Mouse (Mus musculus): Measurements from ENCODE around the gene Ifitm5. TPM values are rescaled to one million over a fixed set of nuclear protein-coding genes. Genes with fewer than 3 reads are reported as not detected.
A peak's percentile ranks its signal among the peaks of the same experiment; 100 is the strongest.

Gene Ifitm5
- polyA plus RNA-seq, 1 experiment from 2014 or later, result 0.48 TPM

DNA sequence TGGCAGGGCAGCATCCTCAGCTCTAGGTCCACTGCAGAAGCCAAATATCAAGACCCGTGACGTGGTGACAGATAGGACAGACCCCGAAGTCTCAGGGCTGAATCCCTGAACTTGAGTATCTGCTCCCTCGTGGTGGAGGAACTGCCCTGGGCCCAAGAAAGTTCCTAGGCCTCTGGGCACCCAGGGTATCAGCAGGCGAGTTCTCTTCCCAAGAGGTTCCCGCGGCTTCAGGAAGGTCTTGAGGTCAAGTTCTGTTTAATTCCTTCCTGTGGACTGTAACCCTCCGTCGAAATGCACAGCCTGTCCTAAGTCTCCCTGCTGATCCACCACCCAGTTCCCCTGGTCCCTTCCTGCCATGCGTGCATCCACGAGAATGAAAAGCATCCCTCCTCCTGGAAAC lies 3.0 kb upstream of the Ifitm5 start:
- Histone ChIP-seq H3K4me2 (ENCODE audit: low read depth, low read length) (peak overlapping the region; percentile 80), H3K27ac (ENCODE audit: low read depth) (peak overlapping the region; percentile 86), H3K4me1 (ENCODE audit: insufficient read depth) (peaks cover 34% of the 10 kb centered on the region), H3K4me3 (ENCODE audit: low read depth, low read length) (peak overlapping the region; percentile 66; the same call in 1 of the 2 replicates), H3K27me3 (ENCODE audit: insufficient read depth, low read length) (no peaks in the 10 kb centered on the region), H3K9ac (replicated peaks) (no peak overlapping the region; the same call in 1 of the 2 replicates), H3K9me3 (ENCODE audit: low read length) (no peaks in the 10 kb centered on the region), H3K36me3 (replicated peaks; ENCODE audit: insufficient read depth, low read length) (peaks cover 22% of the 10 kb centered on the region)
- ATAC-seq (no peak), DNase-seq (no peak)
- no peak for TF ChIP-seq EP300 (IDR thresholded peaks at IDR 0.05; ENCODE audit: low read depth)
- no peak for TF ChIP-seq CTCF (IDR thresholded peaks at IDR 0.05; ENCODE audit: low read depth)
- WGBS (ENCODE audit: insufficient replicate concordance), result 55% methylated on average over 11 of the region's 11 CpGs

DNA sequence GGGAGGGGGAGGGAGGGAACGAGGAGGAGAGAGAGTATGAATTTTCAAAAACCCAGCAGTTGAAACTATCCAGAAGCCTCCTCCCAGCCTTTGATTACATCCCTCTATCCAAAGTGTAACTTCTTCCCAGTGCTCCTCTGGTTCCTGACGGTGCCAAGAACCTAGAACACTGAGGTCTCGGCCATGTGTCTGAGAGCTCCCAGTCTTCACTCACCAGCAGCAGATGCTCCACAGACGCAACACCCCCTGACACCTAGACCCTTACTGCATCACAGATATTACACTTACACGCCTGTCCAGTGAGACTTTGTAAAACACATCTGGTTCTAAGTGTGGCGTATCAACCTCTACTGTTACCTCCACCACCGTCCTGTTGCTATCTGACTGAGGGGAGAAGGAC lies 2.4 kb upstream of the Ifitm5 start:
- H3K4me3 ChIP-seq (ENCODE audit: low read depth, low read length), result no peak overlapping the region
- peaks cover 34% of the 10 kb centered on the region for H3K4me1 ChIP-seq (ENCODE audit: insufficient read depth)
- DNase-seq (no peak), ATAC-seq (no peak)
- peak overlapping the region; percentile 80; the same call in 1 of the 2 replicates for H3K4me2 ChIP-seq (ENCODE audit: low read depth, low read length)
- H3K27me3 ChIP-seq (ENCODE audit: insufficient read depth, low read length), result no peaks in the 10 kb centered on the region
- no peak overlapping the region for H3K9ac ChIP-seq (replicated peaks)
- TF ChIP-seq CTCF (IDR thresholded peaks at IDR 0.05; ENCODE audit: low read depth) (no peak), EP300 (IDR thresholded peaks at IDR 0.05; ENCODE audit: low read depth) (no peak)
- no peaks in the 10 kb centered on the region for H3K9me3 ChIP-seq (ENCODE audit: low read length)
- H3K36me3 ChIP-seq (replicated peaks; ENCODE audit: insufficient read depth, low read length), result peaks cover 27% of the 10 kb centered on the region
- WGBS (ENCODE audit: insufficient replicate concordance), result 65% methylated on average over 7 of the region's 7 CpGs
- peak overlapping the region; percentile 22; the same call in 1 of the 2 replicates for H3K27ac ChIP-seq (ENCODE audit: low read depth)

DNA sequence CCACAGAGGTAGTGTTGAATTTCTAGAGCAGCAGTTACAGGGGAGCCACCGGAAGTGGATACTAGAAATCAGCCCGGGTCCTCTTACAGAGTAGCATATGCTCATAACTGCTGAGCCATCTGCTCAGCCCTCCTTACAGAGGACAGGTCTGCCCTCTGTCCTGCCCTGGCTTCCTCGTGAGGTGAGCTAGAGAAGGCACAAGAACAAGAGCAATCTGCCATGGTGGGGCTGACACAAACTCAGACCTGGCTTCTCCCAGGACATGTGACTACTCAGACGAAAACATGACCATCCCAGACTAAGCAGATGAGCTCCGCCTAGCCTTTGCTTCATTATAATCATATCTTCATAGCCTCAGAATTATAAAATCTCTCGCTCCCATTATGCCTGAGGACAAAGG lies 1.7 kb upstream of the Ifitm5 start:
- no peak overlapping the region for H3K9ac ChIP-seq (replicated peaks)

DNA sequence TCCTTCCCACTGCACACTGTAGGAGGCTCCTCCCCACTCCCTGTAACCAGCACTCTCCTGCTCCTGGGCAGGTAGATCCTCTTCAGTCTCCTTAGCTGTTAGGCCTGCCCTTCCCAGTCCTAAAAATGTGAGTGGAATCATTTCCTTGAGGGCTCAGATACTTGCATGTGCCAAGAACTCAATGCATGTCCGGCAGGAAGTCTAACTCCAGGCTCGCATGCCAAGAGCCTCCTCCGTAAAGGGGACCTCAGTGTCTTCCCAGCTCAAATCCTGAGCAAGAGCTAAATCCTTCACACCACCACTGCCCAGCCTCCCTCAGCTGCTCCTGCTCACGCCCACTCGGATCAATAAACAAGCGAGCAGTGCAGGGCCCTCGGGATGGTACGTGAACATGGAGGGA lies 960 bp upstream of the Ifitm5 start:
- TF ChIP-seq EP300 (IDR thresholded peaks at IDR 0.05; ENCODE audit: low read depth), result no peak
- TF ChIP-seq CTCF (IDR thresholded peaks at IDR 0.05; ENCODE audit: low read depth), result no peak
- Histone ChIP-seq H3K27ac (ENCODE audit: low read depth) (peak overlapping the region; percentile 67), H3K4me1 (ENCODE audit: insufficient read depth) (peaks cover 31% of the 10 kb centered on the region), H3K27me3 (ENCODE audit: insufficient read depth, low read length) (no peaks in the 10 kb centered on the region), H3K4me2 (ENCODE audit: low read depth, low read length) (no peak overlapping the region), H3K4me3 (ENCODE audit: low read depth, low read length) (no peak overlapping the region), H3K9me3 (ENCODE audit: low read length) (no peaks in the 10 kb centered on the region), H3K9ac (replicated peaks) (0 out of 2 replicates have a peak overlapping the region, but pooled peaks have one; percentile 7), H3K36me3 (replicated peaks; ENCODE audit: insufficient read depth, low read length) (peaks cover 30% of the 10 kb centered on the region)
- 63% methylated on average over 8 of the region's 8 CpGs for WGBS (ENCODE audit: insufficient replicate concordance)
- ATAC-seq (no peak), DNase-seq (no peak)

More for the DNA sequence above, 1.7 kb upstream of the Ifitm5 start:
- H3K27ac ChIP-seq (ENCODE audit: low read depth), result no peak overlapping the region
- H3K9me3 ChIP-seq (ENCODE audit: low read length), result no peaks in the 10 kb centered on the region
- TF ChIP-seq EP300 (IDR thresholded peaks at IDR 0.05; ENCODE audit: low read depth) (no peak), CTCF (IDR thresholded peaks at IDR 0.05; ENCODE audit: low read depth) (no peak)
- H3K4me2 ChIP-seq (ENCODE audit: low read depth, low read length), result no peak overlapping the region
- DNase-seq (no peak), ATAC-seq (no peak)
- H3K36me3 ChIP-seq (replicated peaks; ENCODE audit: insufficient read depth, low read length), result peaks cover 27% of the 10 kb centered on the region
- no peaks in the 10 kb centered on the region for H3K27me3 ChIP-seq (ENCODE audit: insufficient read depth, low read length)
- no peak overlapping the region for H3K4me3 ChIP-seq (ENCODE audit: low read depth, low read length)
- peaks cover 34% of the 10 kb centered on the region for H3K4me1 ChIP-seq (ENCODE audit: insufficient read depth)
- 63% methylated on average over 6 of the region's 6 CpGs for WGBS (ENCODE audit: insufficient replicate concordance)

DNA sequence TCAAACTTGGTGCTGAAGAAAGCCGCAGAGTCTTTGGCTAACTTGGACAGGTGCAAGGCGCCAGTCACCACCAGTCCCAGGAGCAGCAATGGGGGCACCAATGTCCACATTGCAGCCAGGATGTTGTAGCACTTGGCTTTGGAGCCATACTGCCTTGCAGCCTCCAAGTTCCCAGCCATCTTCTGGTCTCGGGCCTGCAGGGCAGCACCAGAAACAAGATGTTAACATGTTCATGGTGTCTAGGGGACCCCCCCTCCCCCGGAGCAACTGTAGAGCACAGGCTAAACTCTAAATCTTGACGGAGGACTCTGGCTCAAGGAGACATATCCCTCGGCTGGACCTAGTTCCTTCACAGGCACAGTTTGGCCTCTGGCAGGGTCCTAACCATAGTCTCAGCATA lies 836 bp downstream of the Ifitm5 start:
- TF ChIP-seq CTCF (IDR thresholded peaks at IDR 0.05; ENCODE audit: low read depth) (no peak), EP300 (IDR thresholded peaks at IDR 0.05; ENCODE audit: low read depth) (no peak)
- DNase-seq, result no peak
- peaks cover 26% of the 10 kb centered on the region for H3K4me1 ChIP-seq (ENCODE audit: insufficient read depth)
- H3K27ac ChIP-seq (ENCODE audit: low read depth), result peak overlapping the region; percentile 62
- peaks cover 42% of the 10 kb centered on the region for H3K36me3 ChIP-seq (replicated peaks; ENCODE audit: insufficient read depth, low read length)
- no peak overlapping the region for H3K4me3 ChIP-seq (ENCODE audit: low read depth, low read length)
- H3K9ac ChIP-seq (replicated peaks), result no peak overlapping the region
- no peaks in the 10 kb centered on the region for H3K9me3 ChIP-seq (ENCODE audit: low read length)
- H3K4me2 ChIP-seq (ENCODE audit: low read depth, low read length), result no peak overlapping the region
- 79% methylated on average over 6 of the region's 6 CpGs for WGBS (ENCODE audit: insufficient replicate concordance)
- no peaks in the 10 kb centered on the region for H3K27me3 ChIP-seq (ENCODE audit: insufficient read depth, low read length)
- no peak for ATAC-seq

DNA sequence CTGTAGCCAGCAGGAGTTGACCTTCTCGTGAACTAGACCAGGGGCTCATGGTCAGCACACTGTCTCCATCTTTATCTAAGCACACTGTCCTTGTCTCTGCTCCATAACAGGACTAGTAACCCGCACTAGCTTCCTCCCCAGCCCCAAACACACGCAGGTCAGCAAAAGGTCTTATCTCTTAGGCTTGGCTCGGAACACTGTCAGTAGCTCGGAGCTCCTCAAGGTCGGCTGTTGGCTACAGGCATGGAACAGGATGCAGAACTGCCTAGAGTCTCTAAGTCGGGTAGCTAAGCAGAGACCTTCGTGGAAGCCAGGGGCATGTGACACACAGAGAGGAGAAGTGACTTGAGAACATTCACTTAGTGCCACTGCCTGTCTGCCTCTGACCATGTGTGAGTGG lies 1.9 kb downstream of the Ifitm5 start:
- H3K27ac ChIP-seq (ENCODE audit: low read depth), result peak overlapping the region; percentile 75; the same call in 1 of the 2 replicates

More for the DNA sequence above, 1.9 kb downstream of the Ifitm5 start:
- H3K4me2 ChIP-seq (ENCODE audit: low read depth, low read length), result no peak overlapping the region
- H3K4me3 ChIP-seq (ENCODE audit: low read depth, low read length), result no peak overlapping the region
- DNase-seq (no peak), ATAC-seq (peak; percentile 41)
- TF ChIP-seq CTCF (IDR thresholded peaks at IDR 0.05; ENCODE audit: low read depth), result no peak
- peak; percentile 42; the same call in 1 of the 2 replicates for TF ChIP-seq EP300 (IDR thresholded peaks at IDR 0.05; ENCODE audit: low read depth)
- H3K36me3 ChIP-seq (replicated peaks; ENCODE audit: insufficient read depth, low read length), result peaks cover 42% of the 10 kb centered on the region
- H3K27me3 ChIP-seq (ENCODE audit: insufficient read depth, low read length), result no peaks in the 10 kb centered on the region
- WGBS (ENCODE audit: insufficient replicate concordance), result 44% methylated on average over 8 of the region's 8 CpGs
- H3K9ac ChIP-seq (replicated peaks), result no peak overlapping the region
- no peaks in the 10 kb centered on the region for H3K9me3 ChIP-seq (ENCODE audit: low read length)
- peaks cover 22% of the 10 kb centered on the region for H3K4me1 ChIP-seq (ENCODE audit: insufficient read depth)
